Comparison of ENCODE assay signal across 7 mouse cellular contexts in genomic region chr10:70717025-70717424, GRCm38 (mm10).
DNase-seq lines count a peak whose midpoint lies in the region; ATAC-seq and TF ChIP-seq lines count a peak whose summit lies in the region.

No protein-coding gene starts in this region.

- no peak overlapping the region for H3K4me2 ChIP-seq in hindbrain, embryonic 15.5 days
- H3K4me2 ChIP-seq in limb, embryonic 14.5 days (replicated peaks; ENCODE audit: low read depth, low read length, severe bottlenecking) = no peak overlapping the region

- peak; percentile 93 for DNase-seq in brain, adult 2 months (ENCODE audit: low read depth, low spot score)
- DNase-seq in cerebellum, postnatal 14 days = peak; percentile 65 to 85
- DNase-seq in gastrocnemius, adult 8-10 months (ENCODE audit: low spot score in 2 of 2) = peak; percentile 37
- peak; percentile 53 for DNase-seq in limb, embryonic 14.5 days (ENCODE audit: low spot score)
- DNase-seq in ovary, postnatal 36 days (ENCODE audit: low spot score) = peak; percentile 16

- TF ChIP-seq POLR2A in limb, embryonic 14.5 days (IDR thresholded peaks at IDR 0.05; ENCODE audit: borderline replicate concordance, extremely low read depth, insufficient read depth, insufficient read length) = no peak

- H3K27ac ChIP-seq in hindbrain, embryonic 15.5 days (replicated peaks) = peak overlapping the region; percentile 65; the same call in 1 of the 2 replicates
- H3K27ac ChIP-seq in limb, embryonic 14.5 days (replicated peaks; ENCODE audit: low read depth, low read length) = peak overlapping the region; percentile 63

- no peak overlapping the region for H3K4me3 ChIP-seq in hindbrain, embryonic 15.5 days
- no peak overlapping the region for H3K4me3 ChIP-seq in limb, embryonic 14.5 days (replicated peaks; ENCODE audit: low read length)

- H3K9ac ChIP-seq in hindbrain, embryonic 15.5 days = no peak overlapping the region
- H3K9ac ChIP-seq in limb, embryonic 14.5 days (ENCODE audit: low read depth, low read length, severe bottlenecking) = no peak overlapping the region

- H3K4me1 ChIP-seq in hindbrain, embryonic 15.5 days (replicated peaks) = no peaks in the 10 kb centered on the region; the same call in 1 of the 2 replicates
- H3K4me1 ChIP-seq in limb, embryonic 14.5 days (ENCODE audit: control insufficient read depth, insufficient read depth, low read length) = no peaks in the 10 kb centered on the region

- peak; percentile 88 for ATAC-seq in hindbrain, embryonic 15.5 days (ENCODE audit: low FRiP score, low read depth)
- ATAC-seq in limb, embryonic 14.5 days (ENCODE audit: low FRiP score, low read depth) = no peak
- no peak for ATAC-seq in inflammation-experienced regulatory T-cells, adult 6 months

- WGBS in hindbrain, embryonic 15.5 days = 11% methylated on average over 5 of the region's 6 CpGs
- 19% methylated on average over 6 of the region's 6 CpGs for WGBS in limb, embryonic 14.5 days

- no peaks in the 10 kb centered on the region for H3K27me3 ChIP-seq in hindbrain, embryonic 15.5 days
- no peaks in the 10 kb centered on the region for H3K27me3 ChIP-seq in limb, embryonic 14.5 days (ENCODE audit: control insufficient read depth, insufficient read depth, low read length)

- no peaks in the 10 kb centered on the region for H3K9me3 ChIP-seq in hindbrain, embryonic 15.5 days
- no peaks in the 10 kb centered on the region for H3K9me3 ChIP-seq in limb, embryonic 14.5 days (ENCODE audit: control insufficient read depth, low read length)

- H3K36me3 ChIP-seq in hindbrain, embryonic 15.5 days = no peaks in the 10 kb centered on the region
- H3K36me3 ChIP-seq in limb, embryonic 14.5 days (ENCODE audit: control insufficient read depth, insufficient read depth, low read length) = no peaks in the 10 kb centered on the region

Comparison
In these comparisons a context has a peak if more than half of its experiments do, and no peak if none do; other contexts are left out.
1. DNase-seq: peak in every context shown above with its lines; median percentile 93 in brain, adult 2 months; 75 in cerebellum, postnatal 14 days; 53 in limb, embryonic 14.5 days; 37 in gastrocnemius, adult 8-10 months; 16 in ovary, postnatal 36 days.